Mouse (Mus musculus) embryonic stem cell, embryonic (primary cell): ENCODE results near the gene Supt6.

Experiments used
- CTCF ChIA-PET, 4 experiments: fragments of 300-600 bp in 2 of 4; fragments of 350-600 bp in 2 of 4; sonication (Branson Sonifier 250); formaldehyde crosslinking; loops; one replicate each; lab custom pipeline; 2022; ENCODE audit warnings: inconsistent platforms in 2 of 4; lab: Charles Lee
- POLR2A ChIA-PET, 4 experiments: fragments of 300-600 bp in 2 of 4; fragments of 350-600 bp in 2 of 4; sonication (Branson Sonifier 250); formaldehyde crosslinking; loops; one replicate each; lab custom pipeline; 2022; ENCODE audit warnings: antibody characterized with exemption in 4 of 4, inconsistent platforms in 1 of 4; lab: Charles Lee

Gene Supt6

GRCm38 (mm10) chr11:78181830-78182357 is 63.9 kb downstream of the Supt6 start:
- CTCF ChIA-PET: no interaction called here
- POLR2A ChIA-PET: interaction anchor here (0.6 to 16.1 kb wide), 32 partner anchors 8 to 508 kb away, joined by 3 to 461 read pairs (median 13); partner anchors contain the start of genes Fam222b (in 2 of the 4), Phf12 (in 2 of the 4), Proca1 (in 2 of the 4) and Traf4 (in 2 of the 4)

DNA sequence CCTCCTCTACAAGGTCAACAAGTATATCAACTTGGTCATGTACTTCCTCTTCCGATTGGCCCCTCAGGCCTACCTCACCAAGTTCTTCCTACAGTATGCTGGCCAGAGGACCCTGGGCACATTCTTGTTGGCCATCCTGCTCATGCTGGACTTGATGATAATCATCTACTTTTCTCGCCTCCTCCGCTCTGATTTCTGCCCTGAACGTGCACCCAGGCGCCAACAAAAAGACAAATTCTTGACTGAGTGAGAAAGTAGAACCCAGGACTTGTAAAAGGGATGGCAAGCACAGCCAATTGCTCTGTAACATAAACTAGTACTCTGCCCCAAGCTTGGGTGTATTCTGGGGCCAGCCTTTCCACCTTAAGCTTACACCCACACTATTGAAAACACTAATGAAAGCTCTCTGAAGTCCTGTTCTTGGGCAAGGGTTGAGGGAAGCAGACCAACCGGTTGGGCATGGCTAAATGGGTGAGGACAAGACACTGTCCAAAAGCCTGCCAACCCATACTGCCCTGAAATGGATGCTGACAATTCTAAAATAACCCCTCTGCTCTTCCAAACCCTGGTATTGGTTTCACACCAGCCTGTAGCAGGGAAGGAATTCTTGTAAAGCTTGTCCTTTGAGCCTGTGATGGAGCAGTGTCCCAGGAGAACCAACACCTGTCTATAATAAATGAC is 65.6 kb downstream of the Supt6 start:
- CTCF ChIA-PET: interaction anchor here in 1 of 4 experiments (0.8 kb wide), 1 partner anchor 21 kb away, joined by 3 read pairs; no protein-coding TSS in a partner anchor
- POLR2A ChIA-PET: interaction anchor here (0.6 to 16.1 kb wide), 40 partner anchors 7 to 572 kb away, joined by 3 to 461 read pairs (median 4); partner anchors contain the start of genes Eral1 (in 2 of the 4), Phf12 (in 2 of the 4), Proca1 (in 2 of the 4) and Traf4 (in 2 of the 4)

DNA sequence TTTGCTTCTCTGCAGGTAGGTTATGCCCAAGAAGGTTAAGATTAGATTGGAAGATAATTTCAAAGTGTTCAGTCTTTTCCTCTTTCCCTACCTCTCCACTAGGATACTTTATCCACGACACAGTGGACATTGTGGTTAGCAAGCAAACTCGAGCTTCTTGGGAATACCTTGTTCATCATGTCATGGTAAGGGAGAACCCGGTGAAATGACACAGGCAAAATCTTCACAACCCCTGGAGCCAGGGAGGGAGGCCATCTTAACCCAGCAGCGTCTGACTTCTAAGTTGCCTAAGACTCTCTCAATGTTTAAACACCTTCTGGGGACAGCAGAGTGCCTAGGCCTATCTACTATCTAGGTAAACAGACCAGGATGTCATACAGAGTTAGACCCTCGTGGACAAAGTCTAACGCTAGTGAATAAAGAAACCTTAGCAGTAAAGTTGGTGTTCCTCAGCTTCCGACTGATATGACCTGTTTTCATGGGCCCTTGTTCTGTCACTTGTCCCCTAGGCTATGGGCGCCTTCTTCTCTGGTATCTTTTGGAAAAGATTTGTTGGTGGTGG is 66.3 kb downstream of the Supt6 start:
- ChIA-PET POLR2A (interaction anchor here (0.8 to 16.1 kb wide), 35 partner anchors 8 to 232 kb away, joined by 3 to 461 read pairs (median 4); partner anchors contain the start of genes Phf12 (in 2 of the 4), Proca1 (in 2 of the 4), Rab34 (in 2 of the 4) and Traf4 (in 2 of the 4)), CTCF (interaction anchor here in 1 of 4 experiments (0.6 to 2.9 kb wide), 3 partner anchors 16 to 160 kb away, joined by 3 to 10 read pairs (median 4); no protein-coding TSS in a partner anchor)

DNA sequence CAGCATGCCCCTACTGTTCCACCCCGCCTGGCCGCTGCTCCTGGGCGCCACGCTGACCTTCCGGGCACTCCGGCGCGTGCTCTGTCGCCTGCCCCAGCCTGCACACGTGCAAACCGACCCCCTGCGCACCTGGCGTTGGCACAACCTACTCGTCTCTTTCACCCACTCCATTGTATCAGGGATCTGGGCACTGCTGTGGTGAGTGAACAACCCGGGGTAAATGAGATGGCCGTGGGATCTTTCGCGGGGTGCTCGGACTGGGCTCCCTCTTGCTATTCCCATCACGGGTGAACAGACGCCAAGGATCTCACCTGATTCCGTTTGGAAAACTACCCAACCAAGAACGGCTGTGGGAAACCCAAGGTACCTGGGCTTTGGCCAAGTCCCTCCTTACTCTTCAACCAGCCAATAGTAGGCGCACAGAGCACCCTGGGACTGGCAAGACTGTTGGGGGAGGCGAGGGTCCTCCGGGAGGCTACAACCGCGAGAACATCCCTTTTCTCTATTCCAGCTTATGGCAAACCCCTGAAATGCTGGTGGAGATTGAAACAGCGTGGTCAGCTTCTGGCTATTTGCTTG is 66.8 kb downstream of the Supt6 start:
- POLR2A ChIA-PET: interaction anchor here (0.6 to 16.1 kb wide), 39 partner anchors 8 to 285 kb away, joined by 3 to 461 read pairs (median 5); partner anchors contain the start of genes Phf12 (in 2 of the 4), Proca1 (in 2 of the 4), Rab34 (in 2 of the 4) and Traf4 (in 2 of the 4)

GRCm38 (mm10) chr11:78177903-78178858 is 67.6 kb downstream of the Supt6 start:
- CTCF ChIA-PET: interaction anchor here in 3 of 4 experiments (0.5 to 3.6 kb wide), 24 partner anchors 11 to 352 kb away, joined by 3 to 35 read pairs (median 3); partner anchors contain the start of genes Dhrs13 (in 1 of the 3), Flot2 (in 1 of the 3), Pipox (in 1 of the 3) and Traf4 (in 1 of the 3)
- POLR2A ChIA-PET: interaction anchor here (0.6 to 16.1 kb wide), 56 partner anchors 9 to 351 kb away, joined by 3 to 461 read pairs (median 6); partner anchors contain the start of genes Eral1 (in 2 of the 4), Phf12 (in 2 of the 4), Rab34 (in 2 of the 4) and Sdf2 (in 2 of the 4)

More for the DNA sequence above, 66.8 kb downstream of the Supt6 start:
- CTCF ChIA-PET: interaction anchor here in 2 of 4 experiments (0.6 to 3.6 kb wide), 11 partner anchors 12 to 353 kb away, joined by 3 to 35 read pairs (median 7); partner anchors contain the start of genes Dhrs13 (in 1 of the 2), Pipox (in 1 of the 2) and Traf4 (in 1 of the 2)

- POLR2A ChIA-PET: interaction anchor here (0.7 to 16.1 kb wide), 55 partner anchors 9 to 350 kb away, joined by 3 to 461 read pairs (median 5); partner anchors contain the start of genes Eral1 (in 2 of the 4), Phf12 (in 2 of the 4), Rab34 (in 2 of the 4) and Traf4 (in 2 of the 4)
- CTCF ChIA-PET: interaction anchor here (0.5 to 3.6 kb wide), 23 partner anchors 10 to 351 kb away, joined by 3 to 35 read pairs (median 4); partner anchors contain the start of genes Dhrs13 (in 1 of the 4), Flot2 (in 1 of the 4) and Traf4 (in 1 of the 4)
Measured at GRCm38 (mm10) chr11:78177437-78177836, 68.3 kb downstream of the Supt6 start.

GRCm38 (mm10) chr11:78176905-78177331 is 68.9 kb downstream of the Supt6 start:
- ChIA-PET CTCF (interaction anchor here (0.6 to 3.6 kb wide), 26 partner anchors 10 to 351 kb away, joined by 3 to 35 read pairs (median 3); partner anchors contain the start of genes Flot2 (in 1 of the 4) and Traf4 (in 1 of the 4)), POLR2A (interaction anchor here (0.5 to 16.1 kb wide), 72 partner anchors 10 to 491 kb away, joined by 3 to 461 read pairs (median 4); partner anchors contain the start of genes Eral1 (in 3 of the 4), Phf12 (in 3 of the 4), Rab34 (in 2 of the 4) and Traf4 (in 2 of the 4))

DNA sequence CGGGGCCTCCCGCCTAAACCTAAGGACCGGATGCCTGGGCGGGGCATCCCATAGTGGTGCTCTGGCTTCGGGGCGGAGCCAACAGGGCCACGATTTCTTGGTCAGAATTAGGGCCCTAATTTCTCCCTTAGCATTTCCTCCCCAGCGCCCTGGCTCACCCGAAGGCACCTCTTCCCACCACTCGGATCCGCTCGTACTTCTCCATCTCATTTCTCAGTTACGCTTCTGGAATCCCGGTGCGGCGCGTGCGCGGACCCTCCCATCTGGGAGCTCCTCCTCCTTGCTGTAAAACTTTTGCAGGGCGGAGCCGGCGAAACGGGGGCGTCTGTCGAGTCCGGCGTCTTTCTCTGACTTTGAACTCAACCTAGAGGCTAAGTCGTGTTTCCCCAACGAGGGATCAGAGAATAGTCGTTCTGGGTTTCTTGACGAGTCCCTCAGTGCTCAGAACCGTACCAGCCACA is 69.4 kb downstream of the Supt6 start, which contains the start of the genes Nek8 and Tlcd1:
Nek8 (minus strand) TSS at position 274 of the 461 bp plus-strand sequence.
Tlcd1 (plus strand) TSS at position 310 of the 461 bp plus-strand sequence.
- POLR2A ChIA-PET: interaction anchor here in 3 of 4 experiments (0.5 to 16.1 kb wide), 72 partner anchors 10 to 491 kb away, joined by 3 to 461 read pairs (median 4); partner anchors contain the start of genes Phf12 (in 3 of the 3), Eral1 (in 2 of the 3), Traf4 (in 2 of the 3) and Fam222b (in 1 of the 3)
- CTCF ChIA-PET: interaction anchor here (0.5 to 3.6 kb wide), 29 partner anchors 9 to 669 kb away, joined by 3 to 35 read pairs (median 3); partner anchors contain the start of genes Pigs (in 1 of the 4) and Traf4 (in 1 of the 4)

DNA sequence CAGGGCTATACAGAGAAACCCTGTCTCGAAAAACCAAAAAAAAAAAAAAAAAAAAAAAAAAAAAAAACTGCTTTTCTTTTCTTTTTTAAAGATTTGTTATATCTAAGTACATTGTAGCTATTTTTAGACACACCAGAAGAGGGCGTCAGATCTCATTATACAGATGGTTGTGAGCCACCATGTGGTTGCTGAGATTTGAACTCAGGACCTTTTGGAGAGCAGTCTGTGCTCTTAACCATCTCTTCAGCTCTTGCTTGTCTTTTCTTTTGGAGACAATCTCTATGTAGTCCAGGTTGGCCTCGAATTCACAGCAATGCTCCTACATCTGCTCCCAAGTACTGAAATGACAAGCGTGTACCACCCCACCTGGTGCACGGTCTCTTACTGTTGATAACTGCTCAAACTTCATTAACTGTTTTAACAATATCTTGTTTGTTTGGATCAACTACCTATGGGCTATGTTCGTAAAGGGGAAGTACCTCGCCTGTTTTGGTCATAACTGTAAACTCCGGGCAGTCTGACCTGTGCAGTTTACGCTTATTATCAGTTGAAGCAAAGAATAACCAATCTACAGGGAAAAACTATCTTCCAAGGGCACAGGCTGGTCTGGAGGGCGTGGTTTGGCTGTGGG is 69.9 kb downstream of the Supt6 start:
- CTCF ChIA-PET: interaction anchor here in 3 of 4 experiments (0.5 to 3.6 kb wide), 31 partner anchors 9 to 668 kb away, joined by 3 to 35 read pairs (median 3); partner anchors contain the start of genes Pigs (in 1 of the 3) and Traf4 (in 1 of the 3)
- POLR2A ChIA-PET: interaction anchor here in 3 of 4 experiments (0.6 to 19.7 kb wide), 73 partner anchors 3 to 490 kb away, joined by 3 to 461 read pairs (median 4); partner anchors contain the start of genes Phf12 (in 3 of the 3), Eral1 (in 2 of the 3), Rab34 (in 2 of the 3) and Rpl23a (in 2 of the 3)

GRCm38 (mm10) chr11:78174506-78174905 is 71.3 kb downstream of the Supt6 start:
- POLR2A ChIA-PET: interaction anchor here in 3 of 4 experiments (0.6 to 19.7 kb wide), 14 partner anchors 4 to 519 kb away, joined by 3 to 461 read pairs (median 4); partner anchors contain the start of genes Rpl23a (in 2 of the 3), Traf4 (in 2 of the 3), Nek8 (in 1 of the 3) and Pipox (in 1 of the 3)
- CTCF ChIA-PET: interaction anchor here in 2 of 4 experiments (0.7 to 2.3 kb wide), 4 partner anchors 9 to 1158 kb away, joined by 3 to 14 read pairs (median 5); partner anchors contain the start of gene Rpl23a (in 1 of the 2)

- CTCF ChIA-PET: interaction anchor here (0.5 to 6.5 kb wide), 27 partner anchors 9 to 346 kb away, joined by 3 to 85 read pairs (median 6); partner anchors contain the start of genes Dhrs13 (in 1 of the 4), Eral1 (in 1 of the 4), Fam222b (in 1 of the 4) and Pigs (in 1 of the 4)
Measured at GRCm38 (mm10) chr11:78172748-78173383, 72.9 kb downstream of the Supt6 start.

GRCm38 (mm10) chr11:78172034-78172747 is 73.6 kb downstream of the Supt6 start:
- POLR2A ChIA-PET: interaction anchor here (0.6 to 19.7 kb wide), 35 partner anchors 6 to 201 kb away, joined by 3 to 461 read pairs (median 4); partner anchors contain the start of genes Rpl23a (in 4 of the 4), Eral1 (in 2 of the 4), Nek8 (in 2 of the 4) and Tlcd1 (in 2 of the 4)
- CTCF ChIA-PET: interaction anchor here (0.5 to 6.5 kb wide), 46 partner anchors 8 to 349 kb away, joined by 3 to 85 read pairs (median 4); partner anchors contain the start of genes Dhrs13 (in 1 of the 4), Eral1 (in 1 of the 4), Fam222b (in 1 of the 4) and Pigs (in 1 of the 4)

More at GRCm38 (mm10) chr11:78172748-78173383, 72.9 kb downstream of the Supt6 start:
- POLR2A ChIA-PET: interaction anchor here in 3 of 4 experiments (0.6 to 19.7 kb wide), 13 partner anchors 6 to 691 kb away, joined by 3 to 461 read pairs (median 10); partner anchors contain the start of genes Nek8 (in 2 of the 3), Rpl23a (in 2 of the 3), Tlcd1 (in 2 of the 3) and Traf4 (in 2 of the 3)
